Mouse (Mus musculus) spleen, embryonic (tissue): ENCODE results near the gene Ptprg.

ENCODE experiments used
- CTCF ChIA-PET: fragments of 350-600 bp; sonication (Branson Sonifier 250); formaldehyde crosslinking; loops from one replicate; lab custom pipeline; 2022; lab: Charles Lee

The Ptprg gene

GRCm38 (mm10) chr14:11818721-11819120 lies 265.4 kb downstream of the Ptprg start:
- CTCF ChIA-PET = no interaction called here

GRCm38 (mm10) chr14:11819326-11819725 lies 266.0 kb downstream of the Ptprg start:
- CTCF ChIA-PET = no interaction called here

GRCm38 (mm10) chr14:11822830-11823700 lies 269.7 kb downstream of the Ptprg start:
- CTCF ChIA-PET = no interaction called here

GRCm38 (mm10) chr14:11823701-11824095 lies 270.4 kb downstream of the Ptprg start:
- CTCF ChIA-PET = no interaction called here

- CTCF ChIA-PET = no interaction called here
Observed at GRCm38 (mm10) chr14:11824915-11825314, 271.6 kb downstream of the Ptprg start.

- CTCF ChIA-PET = no interaction called here
Observed at GRCm38 (mm10) chr14:11825551-11825950, 272.2 kb downstream of the Ptprg start.

GRCm38 (mm10) chr14:11828086-11828485 lies 274.8 kb downstream of the Ptprg start:
- CTCF ChIA-PET = no interaction called here

GRCm38 (mm10) chr14:11833678-11834077 lies 280.3 kb downstream of the Ptprg start:
- CTCF ChIA-PET = no interaction called here

GRCm38 (mm10) chr14:11835706-11836445 lies 282.5 kb downstream of the Ptprg start:
- CTCF ChIA-PET = no interaction called here

- CTCF ChIA-PET = no interaction called here
Observed at GRCm38 (mm10) chr14:11837714-11838113, 284.4 kb downstream of the Ptprg start.

GRCm38 (mm10) chr14:11841621-11842020 lies 288.3 kb downstream of the Ptprg start:
- CTCF ChIA-PET = no interaction called here

GRCm38 (mm10) chr14:11852896-11853295 lies 299.6 kb downstream of the Ptprg start:
- CTCF ChIA-PET = no interaction called here

GRCm38 (mm10) chr14:11855499-11855898 lies 302.2 kb downstream of the Ptprg start:
- CTCF ChIA-PET = no interaction called here

- CTCF ChIA-PET = no interaction called here
Observed at GRCm38 (mm10) chr14:11857928-11858481, 304.7 kb downstream of the Ptprg start.

- CTCF ChIA-PET = no interaction called here
Observed at GRCm38 (mm10) chr14:11863286-11863685, 310.0 kb downstream of the Ptprg start.

GRCm38 (mm10) chr14:11864840-11865239 lies 311.5 kb downstream of the Ptprg start:
- CTCF ChIA-PET = no interaction called here

GRCm38 (mm10) chr14:11865332-11865731 lies 312.0 kb downstream of the Ptprg start:
- CTCF ChIA-PET = no interaction called here

- CTCF ChIA-PET = no interaction called here
Observed at GRCm38 (mm10) chr14:11865872-11866271, 312.5 kb downstream of the Ptprg start.

- CTCF ChIA-PET = no interaction called here
Observed at GRCm38 (mm10) chr14:11866416-11866815, 313.1 kb downstream of the Ptprg start.

- CTCF ChIA-PET = no interaction called here
Observed at GRCm38 (mm10) chr14:11868636-11869035, 315.3 kb downstream of the Ptprg start.

- CTCF ChIA-PET = no interaction called here
Observed at GRCm38 (mm10) chr14:11871752-11872344, 318.5 kb downstream of the Ptprg start.

GRCm38 (mm10) chr14:11874266-11874665 lies 320.9 kb downstream of the Ptprg start:
- CTCF ChIA-PET = no interaction called here
